Mouse (Mus musculus) midbrain, embryonic 14.5 days (tissue): Measurements from ENCODE around the gene Ilk. TPM values are rescaled to one million over a fixed set of nuclear protein-coding genes. Genes with fewer than 3 reads are reported as not detected.
A peak's percentile ranks its signal among the peaks of the same experiment; 100 is the strongest.

ENCODE experiments used
- ATAC-seq: fragments of 200-750 bp; cut with Nextera tagmentation; 2 replicates; pipeline ENCODE4 v1.8.0; 2017; ENCODE audit warnings: moderate number of reproducible peaks, moderate library complexity; ENCODE audit not compliant: low FRiP score, low TSS enrichment
- DNase-seq: peaks from one replicate; pipeline ENCODE4 v3.0.0-alpha.2; 2015
- H3K27ac ChIP-seq: fragments of 300-500 bp; sonication (generic); replicated peaks from 2 replicates; pipeline ENCODE4 v1.5.1; 2014; ENCODE audit warnings: mild to moderate bottlenecking, low read depth, low read length, moderate library complexity
- H3K27me3 ChIP-seq: fragments of 300-500 bp; sonication (generic); 2 replicates; pipeline ENCODE4 v1.6.1; 2014; ENCODE audit warnings: low read length, control low read depth, mixed read lengths; ENCODE audit not compliant: control insufficient read depth, insufficient read depth
- H3K36me3 ChIP-seq: fragments of 300-500 bp; sonication (generic); 2 replicates; pipeline ENCODE4 v1.6.1; 2014; ENCODE audit warnings: low read length, control low read depth; ENCODE audit not compliant: control insufficient read depth, insufficient read depth
- H3K4me1 ChIP-seq: fragments of 300-500 bp; sonication (generic); 2 replicates; pipeline ENCODE4 v1.6.1; 2014; ENCODE audit warnings: mild to moderate bottlenecking, antibody characterized with exemption, low read length, control low read depth; ENCODE audit not compliant: control insufficient read depth, insufficient read depth
- H3K4me2 ChIP-seq: fragments of 300-500 bp; sonication (generic); 2 replicates; pipeline ENCODE4 v1.6.1; 2014; ENCODE audit warnings: mild to moderate bottlenecking, low read length, moderate library complexity
- H3K4me3 ChIP-seq: fragments of 300-500 bp; sonication (generic); replicated peaks from 2 replicates; pipeline ENCODE4 v1.5.1; 2014; ENCODE audit warnings: low read depth, low read length
- H3K9ac ChIP-seq: fragments of 300-500 bp; sonication (generic); replicated peaks from 2 replicates; pipeline ENCODE4 v1.6.1; 2014; ENCODE audit warnings: mild to moderate bottlenecking, low read length, moderate library complexity
- H3K9me3 ChIP-seq: fragments of 300-500 bp; sonication (generic); 2 replicates; pipeline ENCODE4 v1.6.1; 2016; ENCODE audit warnings: low read length, control low read depth, mixed read lengths; ENCODE audit not compliant: control insufficient read depth
- WGBS: fragments of 180-500 bp; shearing (Covaris S2); extraction: QIAGEN DNeasy Blood & Tissue Kit; methylation state at CpG from one replicate; pipeline ENCODE4 v1.1.7; 2014; 5-methylcytosine and 5-hydroxymethylcytosine counted together
- polyA plus RNA-seq: library from polyadenylated mRNA; unstranded; fragments of >200 nt; fragmentation: Nextera tagmentation; extraction: Ambion mirVana; gene quantifications from 2 replicates; pipeline ENCODE4 v1.2.1, GENCODE M21; 2014

The Ilk gene
- polyA plus RNA-seq, 1 experiment from 2014 or later = 199 TPM

DNA sequence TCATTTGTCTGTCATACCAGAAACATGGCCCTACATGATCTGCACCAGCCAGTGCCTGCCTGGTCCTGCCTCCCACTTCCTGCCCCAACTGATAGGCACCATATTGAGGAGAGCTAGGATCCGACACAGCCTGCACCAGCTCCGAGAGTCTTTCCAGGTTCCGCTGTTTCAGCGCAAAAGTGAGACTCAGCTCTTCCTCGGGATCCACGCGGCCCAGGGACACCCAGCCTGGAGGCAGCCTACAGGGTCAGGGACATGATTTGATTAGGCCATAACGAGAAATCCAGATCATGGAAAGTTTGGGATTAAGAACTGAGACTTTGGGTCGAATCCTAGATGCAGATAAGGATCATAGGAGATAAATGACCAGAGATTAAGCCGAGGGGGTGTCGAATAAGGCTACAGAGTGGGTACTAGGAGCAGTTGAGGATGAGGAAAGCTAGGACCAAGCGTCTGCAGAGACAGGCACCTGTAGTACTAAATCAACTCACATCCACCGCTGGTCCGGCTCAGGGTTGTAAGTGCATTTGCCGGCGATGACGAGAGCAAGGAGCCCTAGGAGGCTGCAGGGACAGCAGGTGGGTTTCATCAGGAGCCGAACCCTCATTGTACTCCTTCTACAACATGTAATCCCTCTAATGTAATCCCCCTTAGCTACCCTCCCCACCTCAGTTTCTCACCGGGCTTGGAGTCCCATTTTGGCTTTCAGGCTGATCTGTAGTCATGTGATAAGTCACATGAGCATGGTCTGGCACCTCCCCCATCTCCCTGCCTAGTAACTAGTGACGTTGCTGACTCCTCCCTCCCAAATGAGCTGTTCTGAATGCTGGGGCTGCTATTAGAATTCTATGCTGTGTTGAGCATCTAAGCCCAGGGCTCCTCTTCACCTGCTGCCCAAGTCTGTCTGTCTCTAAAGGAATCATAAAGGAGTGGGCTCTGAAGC, 15.4 kb downstream of the Ilk start, which contains the start of gene Tpp1:
TSS of gene Tpp1 (minus strand) at position 745 of the 943 bp plus-strand sequence.
- peak; percentile 92 for ATAC-seq
- H3K4me3 ChIP-seq = peak within 1 kb of the TSS; percentile 34
- WGBS = 17% methylated on average over 20 of the region's 20 CpGs
- peak within 1 kb of the TSS; percentile 50 for H3K4me2 ChIP-seq
- peak within 1 kb of the TSS; percentile 33; the same call in 1 of the 2 replicates for H3K27ac ChIP-seq
- H3K27me3 ChIP-seq = no peaks in the 10 kb centered on the region
- H3K4me1 ChIP-seq = no peaks in the 10 kb centered on the region
- peaks cover 63% of the 10 kb centered on the region for H3K36me3 ChIP-seq
- H3K9me3 ChIP-seq = no peaks in the 10 kb centered on the region
- H3K9ac ChIP-seq = peak within 1 kb of the TSS; percentile 36; the same call in 1 of the 2 replicates
- peak; percentile 91 for DNase-seq

DNA sequence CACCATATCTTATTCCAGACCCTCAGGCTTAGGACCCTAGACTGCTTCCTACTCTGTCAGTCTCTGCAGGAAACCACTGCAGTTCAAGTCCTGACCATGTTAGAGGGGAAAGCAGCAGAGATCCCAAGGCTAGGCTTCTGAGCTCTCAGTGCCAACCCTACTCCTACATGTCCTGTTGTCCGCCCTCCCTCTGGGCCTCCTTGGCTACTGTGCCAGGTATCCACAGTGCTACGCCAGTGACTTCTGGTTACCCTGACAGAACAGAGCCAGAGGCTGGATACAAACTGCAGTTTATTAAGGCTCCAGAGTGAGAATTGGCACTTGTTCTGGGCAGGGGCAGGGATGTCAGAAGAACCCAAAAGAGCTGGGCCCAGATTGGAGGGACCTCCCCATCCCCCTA, 16.3 kb downstream of the Ilk start:
- 0 out of 2 replicates have a peak overlapping the region, but pooled peaks have one; percentile 33 for H3K27ac ChIP-seq
- no peaks in the 10 kb centered on the region for H3K27me3 ChIP-seq
- no peak overlapping the region for H3K4me3 ChIP-seq
- peaks cover 65% of the 10 kb centered on the region for H3K36me3 ChIP-seq
- ATAC-seq (peak; percentile 7; the same call in 1 of the 2 replicates), DNase-seq (no peak)
- H3K9ac ChIP-seq = no peak overlapping the region
- H3K9me3 ChIP-seq = no peaks in the 10 kb centered on the region
- 97% methylated on average over 2 of the region's 2 CpGs for WGBS
- H3K4me1 ChIP-seq = no peaks in the 10 kb centered on the region
- no peak overlapping the region for H3K4me2 ChIP-seq

- Histone ChIP-seq H3K27ac (no peak overlapping the region), H3K9ac (no peak overlapping the region), H3K4me3 (no peak overlapping the region), H3K4me2 (no peak overlapping the region), H3K4me1 (no peaks in the 10 kb centered on the region), H3K36me3 (peaks cover 68% of the 10 kb centered on the region), H3K27me3 (no peaks in the 10 kb centered on the region), H3K9me3 (no peaks in the 10 kb centered on the region)
- ATAC-seq = no peak
- no peak for DNase-seq
- WGBS = 90% methylated on average over 10 of the region's 10 CpGs
Measured at GRCm38 (mm10) chr7:105753281-105753680, 16.9 kb downstream of the Ilk start.

DNA sequence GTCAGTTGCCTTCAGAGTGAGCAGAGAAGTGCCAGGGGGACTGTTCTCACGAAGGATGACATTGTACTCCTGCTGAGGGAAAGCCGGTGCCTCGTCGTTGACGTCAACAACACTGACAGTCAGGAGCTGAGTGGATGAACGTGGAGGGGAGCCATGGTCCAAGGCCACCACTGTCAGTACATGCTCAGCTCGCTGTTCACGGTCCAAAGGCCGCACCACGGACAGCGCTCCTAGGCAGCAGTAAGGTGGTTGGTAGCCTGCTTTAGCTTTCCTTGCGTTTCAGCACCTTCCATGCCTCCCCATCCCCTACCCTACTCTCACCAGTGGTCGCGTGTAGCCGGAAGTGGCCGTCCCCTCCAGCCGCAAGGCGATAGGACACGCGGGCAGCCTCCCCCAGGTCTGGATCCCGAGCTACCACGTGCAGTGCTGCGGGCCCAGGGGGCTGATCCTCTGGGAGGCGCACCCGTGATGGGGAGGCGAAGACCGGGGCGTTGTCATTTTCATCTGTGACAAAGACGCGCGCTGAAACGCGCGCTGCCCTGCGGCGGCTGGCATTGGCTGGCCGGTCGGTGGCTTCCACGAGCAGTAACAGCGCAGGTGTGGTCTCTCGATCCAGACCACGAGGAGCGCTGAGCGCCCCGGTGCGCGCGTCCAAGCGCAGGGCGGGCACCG, 25.6 kb downstream of the Ilk start:
- Histone ChIP-seq H3K4me1 (no peaks in the 10 kb centered on the region), H3K27me3 (peaks cover 10% of the 10 kb centered on the region; the same call in 1 of the 2 replicates), H3K4me3 (no peak overlapping the region), H3K4me2 (no peak overlapping the region), H3K27ac (no peak overlapping the region), H3K9ac (no peak overlapping the region), H3K36me3 (peaks cover 96% of the 10 kb centered on the region), H3K9me3 (no peaks in the 10 kb centered on the region)
- DNase-seq (no peak), ATAC-seq (0 out of 2 replicates have a peak, but pooled peaks have one; percentile 7)
- 18% methylated on average over 51 of the region's 51 CpGs for WGBS

GRCm38 (mm10) chr7:105762517-105763270, 26.3 kb downstream of the Ilk start:
- H3K36me3 ChIP-seq = peaks cover 95% of the 10 kb centered on the region
- H3K4me3 ChIP-seq = no peak overlapping the region
- H3K9ac ChIP-seq = no peak overlapping the region
- H3K27ac ChIP-seq = no peak overlapping the region
- no peaks in the 10 kb centered on the region for H3K4me1 ChIP-seq
- WGBS = 25% methylated on average over 55 of the region's 55 CpGs
- DNase-seq (peak; percentile 33), ATAC-seq (no peak)
- no peak overlapping the region for H3K4me2 ChIP-seq
- H3K9me3 ChIP-seq = no peaks in the 10 kb centered on the region
- peaks cover 10% of the 10 kb centered on the region; the same call in 1 of the 2 replicates for H3K27me3 ChIP-seq

- Histone ChIP-seq H3K4me3 (no peak overlapping the region), H3K36me3 (peaks cover 88% of the 10 kb centered on the region), H3K9me3 (no peaks in the 10 kb centered on the region), H3K4me2 (no peak overlapping the region), H3K27ac (no peak overlapping the region), H3K9ac (no peak overlapping the region), H3K27me3 (peaks cover 10% of the 10 kb centered on the region; the same call in 1 of the 2 replicates), H3K4me1 (0 out of 2 replicates have a peak, but pooled peaks cover 4% of the 10 kb centered on the region)
- DNase-seq (no peak), ATAC-seq (no peak)
- WGBS = 89% methylated on average over 11 of the region's 11 CpGs
Measured at GRCm38 (mm10) chr7:105764331-105764730, 27.9 kb downstream of the Ilk start.

GRCm38 (mm10) chr7:105767729-105768165, 31.4 kb downstream of the Ilk start:
- 0 out of 2 replicates have a peak, but pooled peaks cover 6% of the 10 kb centered on the region for H3K4me1 ChIP-seq
- H3K27ac ChIP-seq = 0 out of 2 replicates have a peak overlapping the region, but pooled peaks have one; percentile 6
- peaks cover 92% of the 10 kb centered on the region for H3K36me3 ChIP-seq
- H3K9me3 ChIP-seq = no peaks in the 10 kb centered on the region
- 27% methylated on average over 6 of the region's 6 CpGs for WGBS
- H3K4me3 ChIP-seq = no peak overlapping the region
- H3K27me3 ChIP-seq = peaks cover 10% of the 10 kb centered on the region; the same call in 1 of the 2 replicates
- DNase-seq (peak; percentile 43), ATAC-seq (0 out of 2 replicates have a peak, but pooled peaks have one; percentile 15)
- no peak overlapping the region for H3K4me2 ChIP-seq
- no peak overlapping the region for H3K9ac ChIP-seq

GRCm38 (mm10) chr7:105769959-105770358, 33.6 kb downstream of the Ilk start:
- Histone ChIP-seq H3K4me2 (no peak overlapping the region), H3K9ac (no peak overlapping the region), H3K27ac (no peak overlapping the region), H3K27me3 (no peaks in the 10 kb centered on the region), H3K4me3 (no peak overlapping the region), H3K36me3 (peaks cover 78% of the 10 kb centered on the region), H3K9me3 (no peaks in the 10 kb centered on the region), H3K4me1 (0 out of 2 replicates have a peak, but pooled peaks cover 9% of the 10 kb centered on the region)
- 92% methylated on average over 3 of the region's 3 CpGs for WGBS
- DNase-seq = no peak
- ATAC-seq = no peak
